Mouse (Mus musculus) E14TG2a.4 (cell line): ENCODE measurements around the gene Tbr1.
A peak's percentile ranks its signal among the peaks of the same experiment; 100 is the strongest.

Experiments
- H3K27me3 ChIP-seq: 2 replicates; pipeline ENCODE4 v1.6.1; 2014; ENCODE audit warnings: low read length, control low read depth; ENCODE audit not compliant: insufficient read depth
- H3K36me3 ChIP-seq: 2 replicates; pipeline ENCODE4 v1.6.1; 2014; ENCODE audit warnings: low read length, control low read depth; ENCODE audit not compliant: insufficient read depth
- H3K4me1 ChIP-seq: replicated peaks from 2 replicates; pipeline ENCODE4 v1.6.1; 2014; ENCODE audit warnings: low read depth, low read length, control low read depth
- H3K4me3 ChIP-seq: replicated peaks from 2 replicates; pipeline ENCODE4 v1.5.1; 2014; ENCODE audit warnings: mild to moderate bottlenecking, low read length
- H3K9me3 ChIP-seq: 2 replicates; pipeline ENCODE4 v1.6.1; 2014; ENCODE audit warnings: low read length, control low read depth
- CTCF ChIP-seq: conservative IDR thresholded peaks from 2 replicates; pipeline ENCODE4 v1.5.1; 2014; ENCODE audit warnings: low read length
- NANOG ChIP-seq: IDR thresholded peaks from 2 replicates; pipeline ENCODE4 v1.6.1; 2014; ENCODE audit warnings: borderline replicate concordance, low read length, mixed read lengths
- POU5F1 ChIP-seq: IDR thresholded peaks from 2 replicates; pipeline ENCODE4 v1.6.1; 2014; ENCODE audit warnings: low read length, borderline replicate concordance

Tbr1 gene

DNA sequence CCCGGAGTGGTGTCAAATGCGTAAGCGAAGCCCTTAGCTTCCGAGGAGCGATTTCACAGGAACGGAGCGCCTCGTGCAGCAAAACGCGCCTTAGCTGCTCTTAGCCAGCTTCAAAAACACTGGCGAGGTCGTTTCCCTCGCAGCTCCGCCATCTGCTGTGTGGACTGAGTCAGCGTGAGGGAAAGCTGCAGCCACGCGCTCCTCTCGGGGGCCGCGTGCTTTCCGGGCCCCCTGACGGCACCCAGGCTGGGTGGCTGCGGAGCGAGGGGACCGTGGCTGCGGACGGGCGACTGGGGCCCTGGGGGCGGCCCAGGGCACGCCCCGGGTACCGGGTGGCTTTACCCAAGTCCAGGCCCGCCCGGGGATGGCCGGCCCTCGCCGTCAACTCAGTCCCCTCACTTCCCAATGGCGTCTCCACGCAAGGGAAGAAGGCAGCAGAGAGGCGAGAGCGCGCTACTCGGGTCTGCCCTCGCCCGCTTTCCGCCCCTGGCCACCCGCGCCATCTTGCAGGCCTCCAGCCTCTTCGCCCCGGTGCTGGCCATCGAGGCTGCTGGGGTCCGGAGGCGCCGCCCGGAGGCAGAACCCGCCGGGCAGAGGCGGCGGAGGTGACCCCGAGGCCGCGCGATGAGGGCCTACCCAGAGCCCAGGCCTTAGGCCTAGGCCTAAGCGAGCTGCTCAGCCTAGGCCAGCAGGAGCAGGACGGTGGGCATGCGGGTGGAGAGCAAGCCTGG lies 13.0 kb downstream of the Tbr1 start:
- no peak for TF ChIP-seq NANOG

GRCm38 (mm10) chr2:61818197-61818596 lies 15.5 kb downstream of the Tbr1 start:
- Histone ChIP-seq H3K4me3 (no peak overlapping the region), H3K27me3 (peaks cover 51% of the 10 kb centered on the region), H3K36me3 (no peaks in the 10 kb centered on the region), H3K4me1 (no peaks in the 10 kb centered on the region), H3K9me3 (no peaks in the 10 kb centered on the region)
- TF ChIP-seq POU5F1: no peak
- no peak for TF ChIP-seq CTCF
- TF ChIP-seq NANOG: no peak

More for the DNA sequence above, 13.0 kb downstream of the Tbr1 start:
- Histone ChIP-seq H3K9me3 (peaks cover 5% of the 10 kb centered on the region), H3K4me1 (peaks cover 7% of the 10 kb centered on the region), H3K36me3 (no peaks in the 10 kb centered on the region), H3K4me3 (peak overlapping the region; percentile 62), H3K27me3 (peaks cover 69% of the 10 kb centered on the region)

DNA sequence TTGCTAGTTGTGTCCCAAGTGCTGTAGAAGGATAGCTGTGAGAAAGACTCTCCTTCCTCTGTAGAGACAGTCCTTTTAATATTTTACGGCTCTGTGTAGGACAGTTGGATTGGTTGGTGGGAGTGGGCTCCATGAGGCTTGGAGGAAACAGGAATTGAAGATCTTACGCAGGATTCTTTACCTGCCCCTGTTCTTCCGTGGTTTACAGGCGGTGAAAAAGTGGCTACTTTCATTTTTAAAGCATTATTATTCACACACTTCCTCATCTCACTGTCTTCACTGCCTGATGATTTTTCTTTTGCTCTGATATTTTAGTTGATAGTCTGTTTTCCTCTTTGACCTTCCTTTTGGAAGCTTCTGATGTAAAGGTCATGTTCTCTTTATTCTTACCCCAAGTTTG lies 17.5 kb downstream of the Tbr1 start:
- Histone ChIP-seq H3K9me3 (no peaks in the 10 kb centered on the region), H3K36me3 (no peaks in the 10 kb centered on the region), H3K4me3 (no peak overlapping the region), H3K4me1 (no peaks in the 10 kb centered on the region), H3K27me3 (peaks cover 36% of the 10 kb centered on the region)
- no peak for TF ChIP-seq POU5F1
- no peak for TF ChIP-seq NANOG
- no peak for TF ChIP-seq CTCF

- Histone ChIP-seq H3K4me1 (no peaks in the 10 kb centered on the region), H3K9me3 (no peaks in the 10 kb centered on the region), H3K36me3 (no peaks in the 10 kb centered on the region), H3K27me3 (peaks cover 13% of the 10 kb centered on the region), H3K4me3 (no peak overlapping the region)
- no peak for TF ChIP-seq CTCF
- no peak for TF ChIP-seq NANOG
- TF ChIP-seq POU5F1: no peak
Observed at GRCm38 (mm10) chr2:61823426-61824140, 20.9 kb downstream of the Tbr1 start.

- Histone ChIP-seq H3K27me3 (peaks cover 14% of the 10 kb centered on the region; the same call in 1 of the 2 replicates), H3K9me3 (no peaks in the 10 kb centered on the region), H3K4me3 (no peak overlapping the region), H3K4me1 (no peaks in the 10 kb centered on the region), H3K36me3 (no peaks in the 10 kb centered on the region)
- no peak for TF ChIP-seq POU5F1
Observed at GRCm38 (mm10) chr2:61837243-61837806, 34.6 kb downstream of the Tbr1 start.
